Mouse (Mus musculus) urinary bladder, postnatal 0 days (tissue): ENCODE results near the gene Gm3278. TPM values are rescaled to one million over a fixed set of nuclear protein-coding genes. Genes with fewer than 3 reads are reported as not detected.

Experiments used
- polyA plus RNA-seq: library from polyadenylated mRNA; unstranded; fragments of >200 nt; fragmentation: Nextera tagmentation; extraction: Ambion mirVana; gene quantifications from 2 replicates; pipeline ENCODE4 v1.2.1, GENCODE M21; 2015

Gene Gm3278
- not detected in 2 replicates for polyA plus RNA-seq

DNA sequence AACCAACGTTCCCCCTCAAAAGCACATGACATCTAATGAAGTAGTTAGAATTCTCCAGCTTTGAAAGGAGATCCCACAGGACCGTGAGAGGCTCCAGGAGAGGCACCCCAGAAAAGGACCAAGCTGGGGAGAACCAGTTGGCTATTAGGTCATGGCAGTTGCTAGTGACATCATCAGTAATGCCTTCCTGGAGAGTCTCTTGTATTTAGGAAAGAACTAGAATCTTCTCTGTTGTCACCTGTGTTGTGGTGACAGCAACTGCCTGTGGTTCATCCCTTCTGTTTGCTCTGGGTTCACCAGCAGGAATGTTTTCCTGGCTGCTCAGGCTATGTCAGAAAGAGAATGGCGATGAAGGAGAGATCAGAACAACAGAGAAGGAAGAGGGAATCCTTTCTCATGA lies at the start of gene Gm3278:
TSS of gene Gm3278 (plus strand) at position 301 of the 400 bp plus-strand sequence.

GRCm38 (mm10) chr14:4855299-4855980 lies 36.8 kb upstream of the Gm3278 start, which contains the start of gene Gm3264:
Gm3264 (plus strand) TSS chr14:4855576.

Other genes with a start within 250 kb of the Gm3278 start
- not detected in 2 replicates for gene Gm3239, start 228.2 kb upstream of the Gm3278 start, polyA plus RNA-seq
- not detected in 2 replicates for gene Gm7876, start 183.2 kb upstream of the Gm3278 start, polyA plus RNA-seq
- gene Gm3252, start 165.6 kb upstream of the Gm3278 start, polyA plus RNA-seq, result 0.12 TPM in 1 of 2 replicates, not detected in the other
- not detected in 2 replicates for gene Gm9602, start 116.1 kb upstream of the Gm3278 start, polyA plus RNA-seq
- not detected in 2 replicates for gene Gm3269, start 54.3 kb upstream of the Gm3278 start, polyA plus RNA-seq
- gene Gm3264, start 36.8 kb upstream of the Gm3278 start, polyA plus RNA-seq, result 0.63 and 0.73 TPM in 2 replicates
- gene Gm8297, start 91.5 kb downstream of the Gm3278 start, polyA plus RNA-seq, result not detected in 2 replicates
- gene Gm3298, start 123.5 kb downstream of the Gm3278 start, polyA plus RNA-seq, result not detected in 2 replicates
- gene 4930555G01Rik, start 158.2 kb downstream of the Gm3278 start, polyA plus RNA-seq, result not detected in 2 replicates
- 0.75 TPM in 1 of 2 replicates, not detected in the other for gene Gm8281, start 178.6 kb downstream of the Gm3278 start, polyA plus RNA-seq
- not detected in 2 replicates for gene Gm8279, start 239.1 kb downstream of the Gm3278 start, polyA plus RNA-seq